Mouse (Mus musculus) left cerebral cortex, adult 2 months (tissue): ENCODE measurements around the gene Slc35c1. TPM values are rescaled to one million over a fixed set of nuclear protein-coding genes. Genes with fewer than 3 reads are reported as not detected.
"Not testable (repeated sequence)": the region's sequence is repeated elsewhere in the genome, so short reads cannot be mapped to it uniquely, and the experiment has no call there.

Experiments
- DNase-seq, 2 experiments: peaks; one replicate each; pipeline ENCODE4 v3.0.0; 2021 to 2022; ENCODE audit warnings: low spot score in 2 of 2, mixed read lengths in 1 of 2; ENCODE audit errors: extremely low spot score in 1 of 2
- H3K27ac ChIP-seq: fragments of 200-600 bp; 2 replicates; pipeline ENCODE4 v1.8.1; 2022
- H3K4me3 ChIP-seq: fragments of 200-600 bp; 2 replicates; pipeline ENCODE4 v1.8.1; 2022
- CTCF ChIP-seq: fragments of 200-600 bp; IDR thresholded peaks from 2 replicates; pipeline ENCODE4 v1.8.1; 2022; ENCODE audit warnings: antibody characterized with exemption, mild to moderate bottlenecking, moderate library complexity
- intact Hi-C: fragments of 180-260 bp; cut with DNase I; formaldehyde crosslinking; loops from one replicate; pipeline ENCODE4 v1.15.1; 2025
- total RNA-seq, 2 experiments: library from RNA; stranded (reverse); gene quantifications; 2 replicates each; pipeline ENCODE4 v1.2.3; 2021

The Slc35c1 gene
- total RNA-seq, 2 experiments from 2014 or later: 16.1 to 16.9 TPM

DNA sequence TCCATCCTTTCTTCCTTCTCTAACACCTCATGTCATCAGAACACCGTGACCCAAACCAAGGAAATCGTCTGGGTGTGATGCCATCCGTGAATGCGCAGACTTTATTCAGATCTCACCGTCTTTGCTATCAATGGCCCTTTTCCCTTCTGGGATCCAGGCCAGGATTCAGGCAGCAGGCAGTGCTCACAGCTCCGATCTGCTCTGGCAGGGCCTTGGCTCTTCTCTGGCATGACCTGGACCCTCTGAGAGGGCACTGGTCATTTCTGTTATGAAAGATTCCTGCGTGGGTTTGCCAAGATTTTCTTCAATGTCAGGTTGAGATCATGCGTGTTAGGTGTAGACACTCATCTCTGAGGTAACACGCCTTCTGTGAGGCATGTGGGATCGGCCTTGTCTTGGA is 30.2 kb upstream of the Slc35c1 start:
- TF ChIP-seq CTCF: no peak
- no peak overlapping the region for H3K4me3 ChIP-seq
- H3K27ac ChIP-seq: peak overlapping the region; percentile 18; the same call in 1 of the 2 replicates
- no peak for DNase-seq
- intact Hi-C loops: loop anchor here (10.0 kb wide), 1 partner anchor 184 kb away; no protein-coding TSS in a partner anchor

DNA sequence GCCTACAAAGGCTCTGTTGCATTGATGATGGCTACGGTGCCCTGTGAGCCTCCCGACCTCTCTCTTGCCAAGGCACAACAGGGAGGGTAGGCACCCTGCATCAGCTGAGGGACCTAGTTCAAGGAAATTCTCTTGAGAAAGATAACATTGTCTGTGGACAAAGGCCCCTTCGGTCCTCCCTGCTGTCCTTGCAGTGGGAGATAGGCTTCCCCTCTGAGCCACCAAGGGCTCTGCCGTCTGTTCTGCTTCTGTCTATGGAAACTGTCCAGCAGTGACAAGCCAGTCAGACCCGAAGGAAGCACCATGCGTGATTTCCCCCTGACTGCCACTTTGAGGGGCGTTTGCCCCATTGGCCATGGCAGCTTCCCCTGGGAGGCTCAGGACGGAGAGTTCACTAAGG is 27.5 kb upstream of the Slc35c1 start:
- intact Hi-C loops: loop anchor here (2.0 to 5.0 kb wide), 2 partner anchors 111 to 205 kb away; partner anchors contain the start of gene Chst1
- no peak for TF ChIP-seq CTCF
- H3K4me3 ChIP-seq: no peak overlapping the region

DNA sequence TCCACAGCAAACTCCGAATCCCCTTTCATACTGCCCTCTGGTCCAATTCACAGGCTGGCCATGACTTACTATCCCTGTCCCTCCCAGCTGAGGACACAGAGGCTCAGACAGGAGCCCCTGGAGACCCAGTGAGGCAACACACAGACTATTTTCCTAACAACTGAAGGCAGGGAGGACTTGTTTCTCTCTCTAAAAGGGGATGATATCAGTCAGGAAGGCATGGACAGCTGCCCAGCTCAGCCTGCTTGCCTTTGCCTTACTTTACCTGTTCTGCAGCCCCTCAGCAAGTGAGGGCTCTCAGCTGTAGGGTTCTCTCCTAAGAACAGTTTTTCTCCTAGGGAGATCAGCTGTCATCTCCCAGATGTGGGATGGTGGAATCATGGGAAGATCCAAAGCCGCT is 26.6 kb upstream of the Slc35c1 start:
- no peak for DNase-seq
- intact Hi-C loops: loop anchor here (1.0 to 5.0 kb wide), 3 partner anchors 112 to 324 kb away; partner anchors contain the start of gene Chst1
- no peak for TF ChIP-seq CTCF
- no peak overlapping the region for H3K27ac ChIP-seq
- H3K4me3 ChIP-seq: no peak overlapping the region

More for the DNA sequence above, 27.5 kb upstream of the Slc35c1 start:
- DNase-seq: no peak
- no peak overlapping the region for H3K27ac ChIP-seq

DNA sequence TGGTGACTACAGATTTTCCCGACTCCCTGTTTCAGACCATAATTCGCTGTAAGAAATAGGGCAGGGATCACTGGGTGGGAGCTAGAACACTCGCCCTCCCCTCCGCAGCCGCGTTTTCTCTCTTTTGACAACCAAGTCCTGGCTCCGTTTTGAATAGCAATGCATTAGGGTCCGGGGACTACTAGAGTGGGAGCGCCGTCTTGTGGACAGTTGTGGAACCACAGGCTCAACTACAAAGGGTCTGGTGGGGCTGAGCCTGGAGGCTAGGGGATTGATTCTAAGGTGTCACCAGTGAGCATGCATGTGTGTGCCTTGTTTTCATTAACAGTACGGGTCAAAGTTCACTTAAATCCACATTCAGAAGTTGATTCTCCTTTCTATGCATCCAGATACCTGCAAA is 26.1 kb upstream of the Slc35c1 start:
- TF ChIP-seq CTCF: peak; percentile 99
- intact Hi-C loops: loop anchor here (1.0 to 5.0 kb wide), 3 partner anchors 112 to 325 kb away; partner anchors contain the start of gene Chst1
- Histone ChIP-seq H3K4me3 (no peak overlapping the region), H3K27ac (no peak overlapping the region)
- peak; percentile 77 to 88 for DNase-seq

DNA sequence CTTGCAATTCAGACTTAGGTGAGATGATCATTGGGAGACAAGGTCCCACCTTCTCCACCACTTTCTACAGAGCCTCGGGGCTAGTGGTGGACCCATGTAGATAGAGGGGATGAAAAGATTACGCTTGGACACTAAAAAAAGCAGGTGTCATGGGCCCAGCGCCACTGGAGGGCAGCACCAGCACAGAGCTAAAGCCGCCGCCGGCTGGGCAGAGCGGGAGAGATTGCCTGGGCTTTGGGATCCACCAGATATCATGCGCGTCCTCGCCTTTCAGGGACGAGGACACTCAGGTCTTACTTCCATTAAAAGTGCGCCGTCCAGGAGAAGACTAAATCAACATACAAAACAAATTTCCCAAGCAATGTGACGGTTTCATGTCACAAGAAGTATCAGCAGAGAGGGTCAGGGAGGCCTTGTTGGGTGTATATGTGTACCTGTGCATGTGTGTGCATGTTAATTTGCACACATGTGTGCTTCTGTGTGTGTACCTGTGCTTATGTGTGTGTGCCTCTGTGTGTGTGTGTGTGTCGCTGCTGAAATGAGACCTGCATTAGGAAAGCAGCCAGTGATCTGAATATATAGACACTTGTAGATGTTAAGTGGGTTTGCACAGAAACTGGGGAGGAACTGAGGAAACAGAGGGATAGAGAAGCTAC is 25.4 kb upstream of the Slc35c1 start:
- peak; percentile 75 to 85 for DNase-seq
- TF ChIP-seq CTCF: peak; percentile 91
- intact Hi-C loops: loop anchor here (1.0 to 5.0 kb wide), 4 partner anchors 113 to 355 kb away; partner anchors contain the start of gene Chst1
- Histone ChIP-seq H3K27ac (no peak overlapping the region), H3K4me3 (no peak overlapping the region)

DNA sequence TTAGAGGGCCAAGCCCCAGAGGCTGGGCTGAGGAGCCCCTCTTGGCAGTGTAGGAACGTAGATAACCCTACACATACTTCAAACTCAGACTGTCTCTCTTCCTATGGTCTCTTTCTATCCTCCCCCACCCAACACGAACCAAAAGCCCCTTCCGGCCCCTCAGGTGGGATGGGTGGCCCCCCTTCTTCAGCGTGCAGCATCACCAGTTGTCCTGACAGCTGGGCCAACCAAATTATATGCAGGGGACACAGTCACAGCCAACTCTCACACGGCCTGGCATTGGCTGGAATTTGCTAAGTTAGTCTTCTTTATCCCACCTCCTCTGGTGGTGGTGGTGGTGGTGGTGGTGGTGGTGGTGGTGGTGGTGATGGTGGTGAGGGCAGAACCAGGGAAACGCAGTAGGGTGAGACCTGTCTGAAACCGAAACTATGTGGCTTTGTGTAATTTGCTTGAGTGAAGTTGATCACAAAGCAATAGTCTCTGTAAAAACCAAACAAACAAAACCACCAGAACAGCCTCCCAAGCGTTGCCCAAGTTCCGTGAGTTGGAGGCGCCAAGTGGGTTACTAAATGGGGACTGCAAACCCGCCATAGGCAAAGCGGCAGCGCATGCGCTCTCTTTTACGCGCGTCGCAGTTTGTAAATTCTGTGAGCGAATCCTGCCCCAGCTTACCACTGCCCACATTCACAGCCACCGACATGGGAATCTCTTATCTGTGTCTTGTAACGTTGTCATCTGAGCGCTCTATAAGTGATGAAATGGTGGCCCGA is 24.1 kb upstream of the Slc35c1 start:
- TF ChIP-seq CTCF: no peak
- intact Hi-C loops: loop anchor here (1.0 to 5.0 kb wide), 2 partner anchors 208 to 356 kb away; no protein-coding TSS in a partner anchor
- no peak overlapping the region for H3K27ac ChIP-seq
- H3K4me3 ChIP-seq: peak overlapping the region; percentile 7; the same call in 1 of the 2 replicates
- no peak for DNase-seq

DNA sequence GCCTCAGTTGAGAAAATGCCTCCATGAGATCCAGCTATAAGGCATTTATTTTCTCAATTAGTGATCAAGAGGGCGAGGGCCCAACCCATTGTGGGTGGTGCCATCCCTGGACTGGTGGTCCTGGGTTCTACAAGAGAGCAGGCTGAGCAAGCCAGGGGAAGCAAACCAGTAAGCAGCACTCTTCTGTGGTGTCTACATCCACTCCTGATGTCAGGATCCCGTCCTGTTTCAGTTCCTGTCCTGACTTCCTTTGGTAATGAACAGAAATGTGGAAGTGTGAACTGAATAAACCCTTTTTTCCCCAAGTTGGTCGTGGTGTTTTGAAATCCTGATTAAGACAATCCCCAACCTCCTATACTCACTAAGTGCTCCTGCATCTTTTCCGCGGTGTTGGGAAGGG is 23.2 kb upstream of the Slc35c1 start:
- no peak overlapping the region for H3K4me3 ChIP-seq
- no peak for DNase-seq
- H3K27ac ChIP-seq: no peak overlapping the region
- intact Hi-C loops: no loop called here
- TF ChIP-seq CTCF: no peak

DNA sequence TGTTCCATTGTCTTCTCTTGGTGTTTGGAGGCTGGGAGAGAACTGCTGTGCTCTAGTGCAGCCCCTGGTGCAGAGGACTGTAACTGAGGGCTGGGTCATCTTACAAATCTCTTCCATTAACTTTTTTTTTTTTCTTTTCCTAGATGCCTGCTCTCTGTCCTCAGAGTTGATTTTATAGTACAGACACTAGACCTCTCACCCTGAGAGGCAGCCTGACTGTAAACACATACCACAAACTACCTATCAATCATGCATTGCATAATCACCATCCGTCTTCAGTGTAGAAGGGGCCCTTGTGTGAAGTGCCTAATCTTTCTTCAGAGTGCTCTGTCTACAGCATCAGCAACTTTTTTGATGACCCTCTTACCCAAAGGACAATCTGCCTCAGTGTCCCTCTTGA is 22.2 kb upstream of the Slc35c1 start:
- TF ChIP-seq CTCF: no peak
- Histone ChIP-seq H3K4me3 (no peak overlapping the region), H3K27ac (no peak overlapping the region)
- DNase-seq: no peak
- intact Hi-C loops: no loop called here

DNA sequence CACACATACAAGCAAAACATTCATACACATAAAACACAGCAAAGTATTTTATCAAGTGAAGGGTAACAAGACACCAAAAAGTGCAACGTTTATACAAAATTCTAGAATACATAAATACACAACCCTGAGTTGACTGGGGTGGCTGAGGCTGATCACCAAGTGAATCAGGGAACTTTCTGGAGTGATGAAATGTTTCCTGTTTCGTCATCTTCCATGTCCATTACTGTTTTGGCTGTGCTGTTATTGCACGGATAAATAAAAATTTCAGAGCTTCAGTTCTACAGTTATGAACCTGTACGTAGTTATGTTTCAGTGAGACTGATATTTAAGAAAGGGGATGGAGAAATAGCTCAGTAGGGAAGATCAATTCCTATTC is 18.0 kb upstream of the Slc35c1 start:
- no peak for TF ChIP-seq CTCF
- H3K4me3 ChIP-seq: no peak overlapping the region
- no peak for DNase-seq
- intact Hi-C loops: no loop called here
- H3K27ac ChIP-seq: no peak overlapping the region

DNA sequence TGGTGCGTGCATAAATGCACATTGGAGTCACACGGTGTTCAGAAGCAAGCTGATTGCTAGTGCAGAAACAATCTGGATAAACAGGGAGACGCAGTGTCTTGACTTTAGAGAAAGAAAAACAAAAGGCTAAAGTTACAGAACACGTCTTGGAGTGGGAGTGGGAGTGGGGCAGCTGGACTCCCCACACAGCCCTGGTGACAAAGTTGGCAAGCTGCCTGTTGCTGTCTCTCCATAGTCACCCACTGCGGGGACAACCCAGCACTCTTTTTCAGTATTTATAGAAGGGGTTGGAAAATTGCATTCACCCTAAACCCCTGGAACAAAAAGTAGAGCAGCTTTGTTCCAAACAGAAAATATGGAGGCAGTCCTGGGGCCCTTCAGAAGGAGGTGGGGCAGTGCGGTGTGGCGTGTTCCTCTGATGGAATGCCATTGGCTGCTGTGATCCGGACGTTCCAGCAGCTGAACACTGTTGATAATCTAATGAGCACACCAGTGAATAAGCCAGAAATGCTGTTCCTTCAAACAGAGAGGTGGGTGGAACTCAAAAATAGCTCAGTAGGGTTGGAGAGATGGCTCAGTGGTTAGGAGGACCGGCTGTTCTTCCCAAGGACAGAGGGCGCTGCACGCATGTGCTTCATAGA is 17.5 kb upstream of the Slc35c1 start:
- H3K27ac ChIP-seq: no peak overlapping the region
- intact Hi-C loops: no loop called here
- DNase-seq: no peak
- no peak for TF ChIP-seq CTCF
- no peak overlapping the region for H3K4me3 ChIP-seq

DNA sequence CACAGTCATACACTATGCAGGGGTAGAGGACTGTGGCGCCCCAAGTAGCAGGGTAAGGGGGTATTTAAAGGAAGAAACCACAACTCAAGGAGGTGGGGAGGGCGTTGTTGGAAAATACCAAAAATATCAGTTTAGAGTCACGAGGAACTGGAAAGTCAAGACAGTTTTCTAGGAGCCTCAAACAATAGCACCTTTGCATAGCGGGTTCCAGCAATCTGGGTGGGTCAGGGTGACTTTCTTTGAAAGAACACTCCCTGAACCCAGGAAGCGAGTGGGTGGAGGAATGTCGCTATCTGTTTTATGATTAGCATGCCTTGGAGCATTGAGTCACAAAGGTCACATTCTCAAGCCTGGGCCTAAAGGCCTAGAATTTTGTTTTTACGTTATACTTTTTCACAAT is 16.2 kb upstream of the Slc35c1 start:
- DNase-seq, H3K27ac ChIP-seq, intact Hi-C loops, H3K4me3 ChIP-seq: not testable (repeated sequence)

DNA sequence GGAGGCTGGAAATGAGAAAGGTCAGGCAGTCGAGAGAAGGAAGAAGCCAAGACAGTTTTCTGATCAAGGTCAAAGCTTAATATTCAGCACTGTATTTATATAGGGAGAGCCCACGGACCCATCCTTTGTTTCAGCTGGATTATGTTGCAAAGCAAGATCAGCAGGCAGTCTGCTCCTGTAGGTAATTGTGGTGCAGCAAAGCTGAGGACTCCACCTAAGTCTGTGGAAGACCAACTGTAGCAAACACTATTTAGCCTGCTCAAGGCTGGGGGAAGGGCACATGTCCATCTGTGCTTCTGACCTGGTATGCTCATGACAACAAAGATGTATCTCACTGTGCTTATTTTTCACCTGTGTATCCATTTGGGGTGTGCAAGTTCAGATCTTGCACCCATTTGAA is 15.4 kb upstream of the Slc35c1 start:
- no peak overlapping the region for H3K4me3 ChIP-seq
- intact Hi-C loops: no loop called here
- no peak for TF ChIP-seq CTCF
- DNase-seq: no peak
- H3K27ac ChIP-seq: no peak overlapping the region
